Mouse (Mus musculus): ENCODE measurements around the gene Hivep3.

GRCm38 (mm10) chr4:120012891-120013290 is 279.3 kb downstream of the Hivep3 start:
- no peak for TF ChIP-seq CTCF (IDR thresholded peaks at IDR 0.05; ENCODE audit: borderline replicate concordance, control insufficient read depth, extremely low read depth, insufficient read depth, low read length, poor library complexity)
- no peak for TF ChIP-seq POLR2A (IDR thresholded peaks at IDR 0.05; ENCODE audit: control insufficient read depth, extremely low read depth, insufficient read depth, low read length, poor library complexity)

Measured in thymus, adult 2 months (tissue).